Mouse (Mus musculus) CH12.LX (cell line): ENCODE data around the gene Tmem123. TPM values are rescaled to one million over a fixed set of nuclear protein-coding genes. Genes with fewer than 3 reads are reported as not detected.

Experiments
- DNase-seq: peaks from one replicate; pipeline ENCODE4 v3.0.0-alpha.2; 2013; ENCODE audit errors: extremely low read depth
- H3K27ac ChIP-seq: 2 replicates; pipeline ENCODE4 v1.5.1; 2012; ENCODE audit warnings: low read depth, mild to moderate bottlenecking, control low read depth, moderate library complexity; ENCODE audit not compliant: insufficient read depth
- H3K27me3 ChIP-seq: replicated peaks from 2 replicates; pipeline ENCODE3; 2012; ENCODE audit warnings: inconsistent platforms
- H3K36me3 ChIP-seq, 2 experiments: replicated peaks in 1 of 2; 2 replicates each; pipeline versions ENCODE3 to v1.6.1; 2012; ENCODE audit warnings: inconsistent platforms in 1 of 2, low read length in 1 of 2, mild to moderate bottlenecking in 1 of 2, mixed read lengths in 1 of 2, moderate library complexity in 1 of 2; ENCODE audit not compliant: control insufficient read depth in 1 of 2, insufficient read depth in 1 of 2
- H3K4me1 ChIP-seq, 2 experiments: 2 replicates each; pipeline ENCODE4 v1.6.1; 2012; ENCODE audit warnings: inconsistent platforms in 1 of 2, moderate library complexity in 1 of 2; ENCODE audit not compliant: insufficient read depth in 2 of 2, control insufficient read depth in 1 of 2
- H3K4me2 ChIP-seq: 2 replicates; pipeline ENCODE4 v1.6.1; 2012; ENCODE audit warnings: low read depth, mild to moderate bottlenecking, control low read depth; ENCODE audit not compliant: poor library complexity, insufficient read depth, severe bottlenecking
- H3K4me3 ChIP-seq, 3 experiments: fragments of 150-350 bp in 1 of 3; sonication (generic) in 1 of 3; replicated peaks in 1 of 3; 2 replicates each; pipeline versions ENCODE3 to v1.5.1; 2011 to 2012; ENCODE audit warnings: low read depth in 2 of 3, low read length in 2 of 3, mild to moderate bottlenecking in 2 of 3, moderate library complexity in 2 of 3, control low read depth in 1 of 3, improper control_type of control experiment in 1 of 3, inconsistent platforms in 1 of 3, mixed read lengths in 1 of 3; ENCODE audit not compliant: poor library complexity in 1 of 3
- H3K79me2 ChIP-seq: replicated peaks from 2 replicates; pipeline ENCODE4 v1.6.1; 2012; ENCODE audit warnings: mild to moderate bottlenecking, moderate library complexity; ENCODE audit not compliant: control insufficient read depth, poor library complexity, insufficient read depth, severe bottlenecking; ENCODE audit errors: extremely low read depth
- H3K9ac ChIP-seq: 2 replicates; pipeline ENCODE4 v1.6.1; 2012; ENCODE audit warnings: low read depth, mild to moderate bottlenecking, control low read depth, moderate library complexity; ENCODE audit not compliant: insufficient read depth
- H3K9me3 ChIP-seq: replicated peaks from 2 replicates; pipeline ENCODE3; 2012; ENCODE audit warnings: low read length, inconsistent platforms, mixed read lengths
- BHLHE40 ChIP-seq: IDR thresholded peaks from 2 replicates; pipeline ENCODE4 v1.6.1; 2011; ENCODE audit warnings: mild to moderate bottlenecking, low read depth, low read length, improper control_type of control experiment
- CHD1 ChIP-seq: IDR thresholded peaks from 2 replicates; pipeline ENCODE4 v1.6.1; 2012; ENCODE audit warnings: low read depth, low read length, improper control_type of control experiment, inconsistent platforms
- CHD2 ChIP-seq: IDR thresholded peaks from 2 replicates; pipeline ENCODE4 v1.6.1; 2011; ENCODE audit warnings: low read length, improper control_type of control experiment
- CTCF ChIP-seq, 2 experiments: IDR thresholded peaks in 1 of 2; conservative IDR thresholded peaks in 1 of 2; 2 replicates each; pipeline ENCODE4 v1.5.1; 2011 to 2012; ENCODE audit warnings: low read depth in 2 of 2, low read length in 2 of 2, improper control_type of control experiment in 1 of 2, inconsistent platforms in 1 of 2, mild to moderate bottlenecking in 1 of 2, moderate library complexity in 1 of 2
- E2F4 ChIP-seq: IDR thresholded peaks from 2 replicates; pipeline ENCODE4 v1.6.1; 2011; ENCODE audit warnings: low read depth, low read length, improper control_type of control experiment; ENCODE audit not compliant: insufficient replicate concordance
- ELF1 ChIP-seq: IDR thresholded peaks from 2 replicates; pipeline ENCODE4 v1.6.1; 2014; ENCODE audit warnings: low read depth, mild to moderate bottlenecking, inconsistent platforms, low read length, improper control_type of control experiment
- EP300 ChIP-seq: IDR thresholded peaks from 2 replicates; pipeline ENCODE4 v1.6.1; 2011; ENCODE audit warnings: low read length, improper control_type of control experiment
- ETS1 ChIP-seq: conservative IDR thresholded peaks from 2 replicates; pipeline ENCODE4 v1.6.1; 2012; ENCODE audit warnings: low read depth, mild to moderate bottlenecking, inconsistent platforms, low read length, improper control_type of control experiment, moderate library complexity
- GABPA ChIP-seq: IDR thresholded peaks from 2 replicates; pipeline ENCODE4 v1.6.1; 2012; ENCODE audit warnings: low read depth, low read length, improper control_type of control experiment, inconsistent platforms; ENCODE audit not compliant: insufficient replicate concordance
- HCFC1 ChIP-seq: IDR thresholded peaks from 2 replicates; pipeline ENCODE4 v1.6.1; 2012; ENCODE audit warnings: low read depth, mild to moderate bottlenecking, inconsistent platforms, low read length, improper control_type of control experiment
- IRF4 ChIP-seq: IDR thresholded peaks from 2 replicates; pipeline ENCODE4 v1.6.1; 2014; ENCODE audit warnings: low read depth, mild to moderate bottlenecking, inconsistent platforms, low read length, improper control_type of control experiment
- JUN ChIP-seq: IDR thresholded peaks from 2 replicates; pipeline ENCODE4 v1.6.1; 2011; ENCODE audit warnings: low read depth, mild to moderate bottlenecking, low read length, improper control_type of control experiment, moderate library complexity; ENCODE audit not compliant: insufficient read depth
- JUND ChIP-seq: conservative IDR thresholded peaks from 2 replicates; pipeline ENCODE4 v1.6.1; 2011; ENCODE audit warnings: low read depth, low read length, improper control_type of control experiment
- KAT2A ChIP-seq: IDR thresholded peaks from 2 replicates; pipeline ENCODE4 v1.6.1; 2012; ENCODE audit warnings: low read length, improper control_type of control experiment, inconsistent platforms; ENCODE audit not compliant: insufficient replicate concordance
- MAFK ChIP-seq: IDR thresholded peaks from 2 replicates; pipeline ENCODE4 v1.6.1; 2011; ENCODE audit warnings: low read length, improper control_type of control experiment; ENCODE audit not compliant: insufficient replicate concordance
- MAX ChIP-seq: IDR thresholded peaks from 2 replicates; pipeline ENCODE4 v1.6.1; 2011; ENCODE audit warnings: low read length, improper control_type of control experiment
- MAZ ChIP-seq: IDR thresholded peaks from 2 replicates; pipeline ENCODE4 v1.6.1; 2012; ENCODE audit warnings: low read depth, mild to moderate bottlenecking, inconsistent platforms, low read length, improper control_type of control experiment, moderate library complexity
- MEF2A ChIP-seq: IDR thresholded peaks from 2 replicates; pipeline ENCODE4 v1.6.1; 2014; ENCODE audit warnings: low read depth, mild to moderate bottlenecking, inconsistent platforms, low read length, improper control_type of control experiment, borderline replicate concordance
- MXI1 ChIP-seq: IDR thresholded peaks from 2 replicates; pipeline ENCODE4 v1.6.1; 2011; ENCODE audit warnings: mild to moderate bottlenecking, low read depth, low read length, improper control_type of control experiment
- MYC ChIP-seq: IDR thresholded peaks from 2 replicates; pipeline ENCODE4 v1.6.1; 2011; ENCODE audit warnings: low read depth, mild to moderate bottlenecking, improper control_type of control experiment, low read length
- NELFE ChIP-seq: IDR thresholded peaks from 2 replicates; pipeline ENCODE4 v1.6.1; 2011; ENCODE audit warnings: low read depth, low read length, improper control_type of control experiment
- NRF1 ChIP-seq: IDR thresholded peaks from 2 replicates; pipeline ENCODE4 v1.6.1; 2014; ENCODE audit warnings: low read depth, mild to moderate bottlenecking, inconsistent platforms, low read length, improper control_type of control experiment, moderate library complexity
- PAX5 ChIP-seq: IDR thresholded peaks from 2 replicates; pipeline ENCODE4 v1.6.1; 2012; ENCODE audit warnings: low read length, inconsistent platforms, mixed read lengths
- POLR2A ChIP-seq: IDR thresholded peaks from 2 replicates; pipeline ENCODE4 v1.6.1; 2011; ENCODE audit warnings: low read depth, mild to moderate bottlenecking, improper control_type of control experiment, low read length
- POLR2AphosphoS2 ChIP-seq: IDR thresholded peaks from 2 replicates; pipeline ENCODE4 v1.6.1; 2011; ENCODE audit warnings: low read depth, low read length, improper control_type of control experiment
- RAD21 ChIP-seq: IDR thresholded peaks from 2 replicates; pipeline ENCODE4 v1.6.1; 2011; ENCODE audit warnings: low read depth, mild to moderate bottlenecking, low read length, improper control_type of control experiment, moderate library complexity
- RCOR1 ChIP-seq: conservative IDR thresholded peaks from 2 replicates; pipeline ENCODE4 v1.6.1; 2012; ENCODE audit warnings: low read depth, mild to moderate bottlenecking, inconsistent platforms, low read length, improper control_type of control experiment
- SIN3A ChIP-seq: IDR thresholded peaks from 2 replicates; pipeline ENCODE4 v1.6.1; 2012; ENCODE audit warnings: low read length, improper control_type of control experiment, inconsistent platforms
- SMC3 ChIP-seq: IDR thresholded peaks from 2 replicates; pipeline ENCODE4 v1.6.1; 2011; ENCODE audit warnings: low read depth, low read length, improper control_type of control experiment
- TBP ChIP-seq: conservative IDR thresholded peaks from 2 replicates; pipeline ENCODE4 v1.6.1; 2011; ENCODE audit warnings: low read depth, low read length, improper control_type of control experiment
- TCF12 ChIP-seq: IDR thresholded peaks from 2 replicates; pipeline ENCODE4 v1.6.1; 2014; ENCODE audit warnings: low read depth, mild to moderate bottlenecking, inconsistent platforms, low read length, improper control_type of control experiment
- UBTF ChIP-seq: IDR thresholded peaks from 2 replicates; pipeline ENCODE4 v1.6.1; 2012; ENCODE audit warnings: low read depth, mild to moderate bottlenecking, inconsistent platforms, low read length, improper control_type of control experiment, moderate library complexity
- USF1 ChIP-seq: IDR thresholded peaks from 2 replicates; pipeline ENCODE4 v1.6.1; 2014; ENCODE audit warnings: low read depth, mild to moderate bottlenecking, inconsistent platforms, low read length, improper control_type of control experiment
- USF2 ChIP-seq: conservative IDR thresholded peaks from 2 replicates; pipeline ENCODE4 v1.6.1; 2011; ENCODE audit warnings: low read depth, low read length, improper control_type of control experiment
- ZC3H11A ChIP-seq: IDR thresholded peaks from 2 replicates; pipeline ENCODE4 v1.6.1; 2012; ENCODE audit warnings: low read depth, mild to moderate bottlenecking, inconsistent platforms, low read length, improper control_type of control experiment
- ZKSCAN1 ChIP-seq: IDR thresholded peaks from 2 replicates; pipeline ENCODE4 v1.6.1; 2012; ENCODE audit warnings: low read depth, inconsistent platforms, low read length, improper control_type of control experiment, borderline replicate concordance
- ZMIZ1 ChIP-seq: IDR thresholded peaks from 2 replicates; pipeline ENCODE4 v1.6.1; 2012; ENCODE audit warnings: low read depth, mild to moderate bottlenecking, inconsistent platforms, low read length, improper control_type of control experiment
- ZNF384 ChIP-seq: IDR thresholded peaks from 2 replicates; pipeline ENCODE4 v1.6.1; 2012; ENCODE audit warnings: low read depth, low read length, improper control_type of control experiment, inconsistent platforms
- dilution Hi-C: fragments of 300-500 bp; cut with MboI; formaldehyde crosslinking; loops from 2 replicates; pipeline ENCODE4 v1.14.3; 2020; ENCODE audit warnings: low sequenced_read_pairs; ENCODE audit not compliant: extremely low pct_unique_long_range_greater_than_20kb, extremely low pct_ligation_motif_present
- in situ Hi-C: fragments of 300-500 bp; cut with MboI; formaldehyde crosslinking; loops from 3 replicates; pipeline ENCODE4 v1.14.3; 2019; ENCODE audit warnings: low sequenced_read_pairs, low pct_ligation_motif_present, low pct_unique_long_range_greater_than_20kb, mixed read lengths
- polyA plus RNA-seq: library from polyadenylated mRNA; unstranded; fragments of >175 nt; gene quantifications from 2 replicates; pipeline ENCODE4 v1.2.1, GENCODE M21; 2012; ENCODE audit warnings: low read depth; ENCODE audit not compliant: insufficient read length
- total RNA-seq, 2 experiments: library from RNA; depleted of rRNA; stranded (reverse); fragments of 300-350 nt in 1 of 2; fragments of >200 nt in 1 of 2; gene quantifications; 2 replicates each; pipeline ENCODE4 v1.2.3; 2012 to 2014

The Tmem123 gene
- 44.8 and 61.1 TPM in 2 replicates for total RNA-seq (2012; rRNA removed)
- 173 and 183 TPM in 2 replicates for total RNA-seq (2014; rRNA removed)
- 107 and 112 TPM in 2 replicates for polyA plus RNA-seq

- Histone ChIP-seq H3K27ac (peak within 1 kb of the TSS; percentile 67), H3K9me3 (no peaks in the 10 kb centered on the region), H3K4me3 (peak within 1 kb of the TSS; percentile 80 to 95 (median 91)), H3K36me3 (peaks cover 4 to 14% of the 10 kb centered on the region in 2 experiments), H3K9ac (peak within 1 kb of the TSS; percentile 71), H3K27me3 (no peaks in the 10 kb centered on the region), H3K79me2 (peaks cover 46% of the 10 kb centered on the region), H3K4me2 (peak within 1 kb of the TSS; percentile 83), H3K4me1 (peaks cover 7 to 37% of the 10 kb centered on the region in 2 experiments)
- dilution Hi-C loops (no loop called here), in situ Hi-C loops (no loop called here)
- TF ChIP-seq E2F4 (no peak), ZKSCAN1 (no peak), ELF1 (peak; percentile 71), TCF12 (peak; percentile 69), MAFK (no peak), ZNF384 (no peak), GABPA (no peak), ETS1 (peak; percentile 3; the same call in 1 of the 2 replicates), USF2 (no peak; the same call in 1 of the 2 replicates), SMC3 (no peak), MAZ (0 out of 2 replicates have a peak, but pooled peaks have one; percentile 46), MEF2A (peak; percentile 66; the same call in 1 of the 2 replicates), ZMIZ1 (peak; percentile 77; the same call in 1 of the 2 replicates), CTCF (conservative IDR thresholded peaks at IDR 0.05 in 1 of 2, IDR thresholded peaks at IDR 0.05 in 1 of 2; ENCODE audit: low read depth in 2 of 2, low read length in 2 of 2) (no peak), SIN3A (no peak; the same call in none of the 2 replicates), IRF4 (no peak; the same call in 1 of the 2 replicates), JUN (no peak), NELFE (peak; percentile 68), MXI1 (peak; percentile 92), UBTF (peak; percentile 85; the same call in 1 of the 2 replicates), PAX5 (no peak), POLR2AphosphoS2 (no peak), HCFC1 (peak; percentile 53), MAX (no peak; the same call in 1 of the 2 replicates), NRF1 (no peak), BHLHE40 (peak; percentile 93), JUND (no peak), RAD21 (no peak), USF1 (no peak), RCOR1 (no peak), EP300 (no peak), TBP (peak; percentile 77), CHD2 (no peak), POLR2A (peak; percentile 73), ZC3H11A (no peak), CHD1 (no peak), MYC (0 out of 2 replicates have a peak, but pooled peaks have one; percentile 59), KAT2A (0 out of 2 replicates have a peak, but pooled peaks have one; percentile 43)
- peak; percentile 99 for DNase-seq
These were observed at the start of gene Tmem123 for GRCm38 (mm10) chr9:7763614-7764300. Gene Tmem123, plus strand, starts transcription at chr9:7764041.
